In genomic region chr17:63798961-63799531, GRCm38 (mm10) we compare ENCODE assay signal across 23 mouse cellular contexts.
DNase-seq lines count a peak whose midpoint lies in the region; ATAC-seq and TF ChIP-seq lines count a peak whose summit lies in the region.
"Had no signal": no experiment of that assay in that cellular context is flagged by ENCODE, and none has a peak within 500 bp of the region (broad histone marks: within the 10 kb centered on the region; RNA-seq: fewer than 3 reads in every experiment).

No protein-coding gene starts in this region.

- no peak for TF ChIP-seq POLR2A in embryonic fibroblast, embryonic 13.5 days (IDR thresholded peaks at IDR 0.05; ENCODE audit: low read depth, low read length)

- ATAC-seq in Patski: peak; percentile 83
- ATAC-seq: CD4-positive, CD25-positive, alpha-beta regulatory T cell, adult 4 months; hindbrain, postnatal 0 days; intestine, embryonic 16.5 days had no signal

- CTCF ChIA-PET in Patski (lab: Charles Lee): interaction anchor here (0.7 to 1.1 kb wide), 2 partner anchors 15 to 148 kb away, joined by 3 to 4 read pairs; no protein-coding TSS in a partner anchor

- in situ Hi-C loops in Patski (cut with MboI; ENCODE audit: low pct_unique_long_range_greater_than_20kb): no loop called here

- no peak overlapping the region for H3K4me3 ChIP-seq in embryonic fibroblast, embryonic 13.5 days (ENCODE audit: insufficient read depth, low read length)
- no peak overlapping the region for H3K4me3 ChIP-seq in midbrain, embryonic 10.5 days
- H3K4me3 ChIP-seq: hindbrain, embryonic 10.5 days; layer of hippocampus, adult 2 months; limb, embryonic 13.5 days; liver, embryonic 13.5 days; megakaryocyte, embryonic 14.5 days; neural tube, embryonic 13.5 days had no signal

- peak; percentile 6 for DNase-seq in ovary, adult 18-20 months (ENCODE audit: low spot score)
- DNase-seq in ovary, postnatal 14 days (ENCODE audit: low spot score): no peak
- peak; percentile 41 for DNase-seq in Patski (ENCODE audit: low read depth, low spot score)
- DNase-seq in right cerebral cortex, postnatal 10 days (ENCODE audit: low spot score in 2 of 2): no peak
- no peak for DNase-seq in midbrain, embryonic 10.5 days (ENCODE audit: low spot score)
- DNase-seq in frontal cortex, postnatal 36 days (ENCODE audit: low spot score in 2 of 2): no peak
- DNase-seq: cerebellum, adult 8-10 months; gastrocnemius, postnatal 36 days; kidney, adult 9 months; kidney, postnatal 25 days; liver, embryonic 13.5 days; lung, adult 2 months; midbrain, embryonic 14.5 days; spleen, adult 18-20 months had no signal

- no peaks in the 10 kb centered on the region for H3K9me3 ChIP-seq in midbrain, embryonic 10.5 days (replicated peaks)
- H3K9me3 ChIP-seq: hindbrain, embryonic 10.5 days; limb, embryonic 13.5 days; liver, embryonic 13.5 days; neural tube, embryonic 13.5 days had no signal

- peaks cover 8% of the 10 kb centered on the region; the same call in 1 of the 2 replicates for H3K4me1 ChIP-seq in embryonic fibroblast, embryonic 13.5 days (ENCODE audit: control insufficient read depth, insufficient read depth, low read length)
- no peaks in the 10 kb centered on the region for H3K4me1 ChIP-seq in midbrain, embryonic 10.5 days
- H3K4me1 ChIP-seq: hindbrain, embryonic 10.5 days; limb, embryonic 13.5 days; liver, embryonic 13.5 days; megakaryocyte, embryonic 14.5 days; neural tube, embryonic 13.5 days had no signal

- no peaks in the 10 kb centered on the region for H3K27me3 ChIP-seq in Patski
- H3K27me3 ChIP-seq in midbrain, embryonic 10.5 days (ENCODE audit: low read depth, poor library complexity, severe bottlenecking): no peaks in the 10 kb centered on the region
- H3K27me3 ChIP-seq: limb, embryonic 13.5 days; liver, embryonic 13.5 days; neural tube, embryonic 13.5 days had no signal

- 95% methylated on average over 6 of the region's 6 CpGs for WGBS in midbrain, embryonic 10.5 days

- POLR2A ChIA-PET in Patski (lab: Charles Lee): no interaction called here

- H3K36me3 ChIP-seq in midbrain, embryonic 10.5 days: no peaks in the 10 kb centered on the region
- H3K36me3 ChIP-seq: hindbrain, embryonic 10.5 days; limb, embryonic 13.5 days; liver, embryonic 13.5 days; neural tube, embryonic 13.5 days had no signal

- peak overlapping the region; percentile 55; the same call in 1 of the 2 replicates for H3K27ac ChIP-seq in embryonic fibroblast, embryonic 13.5 days (ENCODE audit: insufficient read depth, low read length)
- no peak overlapping the region for H3K27ac ChIP-seq in midbrain, embryonic 10.5 days (replicated peaks)
- H3K27ac ChIP-seq: hindbrain, embryonic 10.5 days; hindbrain, postnatal 0 days; layer of hippocampus, adult 2 months; limb, embryonic 13.5 days; liver, embryonic 13.5 days; neural tube, embryonic 13.5 days had no signal

- no peak for TF ChIP-seq CTCF in Patski (IDR thresholded peaks at IDR 0.05)
- no peak for TF ChIP-seq CTCF in embryonic fibroblast, embryonic 13.5 days (IDR thresholded peaks at IDR 0.05; ENCODE audit: borderline replicate concordance, insufficient read depth, low read length)

Comparison
In these comparisons a context has a peak if more than half of its experiments do, and no peak if none do; other contexts are left out.
1. DNase-seq: peak in ovary, adult 18-20 months (single experiment) and Patski (single experiment); none in ovary, postnatal 14 days (single experiment), right cerebral cortex, postnatal 10 days (0 of 2), midbrain, embryonic 10.5 days (single experiment) and frontal cortex, postnatal 36 days (0 of 2).